Mouse (Mus musculus) inflammation-experienced regulatory T-cells, adult 16 weeks (primary cell): ENCODE measurements around the gene Hbb-bt. TPM values are rescaled to one million over a fixed set of nuclear protein-coding genes. Genes with fewer than 3 reads are reported as not detected.

Experiments used
- polyA plus RNA-seq: library from polyadenylated mRNA; unstranded; fragments of 100-300 nt; shearing (Covaris generic); gene quantifications from one replicate; pipeline ENCODE4 v1.2.1, GENCODE M21; 2017

Gene Hbb-bt
- 122 TPM for polyA plus RNA-seq

DNA sequence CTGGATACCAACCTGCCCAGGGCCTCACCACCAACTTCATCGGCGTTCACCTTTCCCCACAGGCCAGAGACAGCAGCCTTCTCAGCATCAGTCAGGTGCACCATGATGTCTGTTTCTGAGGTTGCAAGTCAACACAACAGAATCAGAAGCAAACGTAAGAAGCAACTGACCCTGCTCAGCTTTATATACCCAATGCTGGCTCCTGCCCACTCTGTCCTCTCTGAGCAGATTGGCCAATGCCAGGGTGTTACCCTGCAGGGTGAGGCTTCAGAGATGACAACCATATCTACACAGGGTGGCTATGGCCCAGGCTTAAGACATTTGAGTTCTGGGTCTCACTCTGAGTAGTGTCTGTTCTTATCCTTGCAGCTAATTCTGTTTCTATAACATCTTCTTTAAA, at the start of gene Hbb-bt:
Gene Hbb-bt (minus strand): TSS at position 231 of the 400 bp plus-strand sequence.

GRCm38 (mm10) chr7:103853090-103853489, 39.3 kb upstream of the Hbb-bt start, which contains the start of gene Hbb-y:
Gene Hbb-y (minus strand): TSS chr7:103853216.

GRCm38 (mm10) chr7:103843034-103843433, 29.2 kb upstream of the Hbb-bt start, which contains the start of gene Hbb-bh1:
Gene Hbb-bh1 (minus strand): TSS chr7:103843164.

DNA sequence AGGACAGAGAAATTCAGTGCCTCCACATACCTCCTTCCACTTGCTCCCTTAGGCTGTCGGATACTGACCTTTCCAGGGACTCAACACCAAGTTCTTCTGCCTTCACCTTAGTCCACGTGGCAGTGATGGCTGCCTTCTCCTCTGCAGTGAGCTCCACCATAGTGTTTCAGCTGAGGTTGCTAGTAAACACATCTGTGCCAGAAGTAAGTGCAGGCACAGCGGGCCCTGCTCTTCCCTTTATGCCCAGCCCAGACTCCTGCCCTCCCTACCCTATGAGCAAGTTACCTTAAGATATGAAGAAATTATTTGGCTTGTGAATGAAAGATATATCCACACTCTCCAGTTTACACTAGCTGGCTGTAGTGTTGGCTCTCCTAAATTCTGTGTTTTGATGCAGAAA, 26.5 kb upstream of the Hbb-bt start, which contains the start of gene Hbb-bh2:
Gene Hbb-bh2 (minus strand): TSS at position 253 of the 400 bp plus-strand sequence.

GRCm38 (mm10) chr7:103827808-103828207, 14.0 kb upstream of the Hbb-bt start, which contains the start of gene Hbb-bs:
Gene Hbb-bs (minus strand): TSS chr7:103828096.

DNA sequence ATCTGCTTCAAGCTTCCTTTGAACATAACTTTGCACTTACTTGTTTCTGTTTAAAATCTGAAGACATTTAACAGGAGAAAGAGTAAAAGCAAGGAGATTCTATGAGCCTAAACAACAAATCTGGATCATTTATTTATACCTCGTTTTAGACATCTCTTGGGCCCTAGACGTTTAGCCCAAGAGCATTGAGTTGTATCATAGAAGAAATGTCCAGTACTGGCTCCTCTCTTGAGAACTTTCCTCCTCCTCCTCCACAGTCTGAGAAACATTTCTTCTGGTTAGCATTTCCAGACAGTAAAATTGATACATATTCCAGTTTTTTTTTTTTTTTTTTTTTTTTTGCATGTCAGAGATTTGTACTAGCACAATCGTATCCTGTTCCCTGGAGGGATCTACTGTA, 22.1 kb downstream of the Hbb-bt start, which contains the start of gene Olfr67:
Gene Olfr67 (minus strand): TSS at position 101 of the 400 bp plus-strand sequence.

GRCm38 (mm10) chr7:103779598-103779997, 34.2 kb downstream of the Hbb-bt start, which contains the start of gene Olfr68:
Gene Olfr68 (minus strand): TSS chr7:103779698.

DNA sequence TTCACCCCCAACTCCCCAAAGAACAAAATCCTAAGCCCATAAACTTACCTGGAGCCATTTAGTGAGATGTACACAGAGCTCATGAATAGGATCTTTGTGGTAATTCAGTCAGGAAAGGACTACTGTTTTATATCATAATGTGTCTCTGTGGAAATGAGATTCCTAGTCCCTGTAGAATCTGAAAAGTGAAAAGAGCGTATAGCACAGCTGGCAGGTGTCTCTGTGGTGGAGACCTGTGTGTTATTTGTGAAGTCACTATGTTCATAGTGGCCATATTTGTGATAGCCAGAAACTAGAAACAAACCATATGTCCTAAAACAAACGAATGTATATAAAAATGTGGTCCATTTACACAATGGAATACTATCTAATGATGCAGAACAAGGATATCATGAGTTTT, 42.3 kb downstream of the Hbb-bt start, which contains the start of gene Olfr69:
Gene Olfr69 (minus strand): TSS at position 101 of the 400 bp plus-strand sequence.

Other genes starting within 250 kb of the Hbb-bt start
- gene Olfr616, start 244.9 kb downstream of the Hbb-bt start, polyA plus RNA-seq, result not detected
- not detected for gene Olfr617, start 240.9 kb downstream of the Hbb-bt start, polyA plus RNA-seq
- gene Olfr618, start 223.9 kb downstream of the Hbb-bt start, polyA plus RNA-seq, result not detected
- gene Olfr619, start 213.4 kb downstream of the Hbb-bt start, polyA plus RNA-seq, result not detected
- gene Olfr620, start 201.5 kb downstream of the Hbb-bt start, polyA plus RNA-seq, result not detected
- gene Olfr622, start 171.3 kb downstream of the Hbb-bt start, polyA plus RNA-seq, result not detected
- gene Olfr623, start 150.3 kb downstream of the Hbb-bt start, polyA plus RNA-seq, result not detected
- not detected for gene Olfr624, start 142.8 kb downstream of the Hbb-bt start, polyA plus RNA-seq
- gene Olfr625-ps1, start 131.3 kb downstream of the Hbb-bt start, polyA plus RNA-seq, result not detected
- gene Olfr243, start 99.3 kb downstream of the Hbb-bt start, polyA plus RNA-seq, result not detected
- not detected for gene Olfr628, start 83.6 kb downstream of the Hbb-bt start, polyA plus RNA-seq
- not detected for gene Olfr629, start 69.1 kb downstream of the Hbb-bt start, polyA plus RNA-seq
- gene Olfr630, start 56.7 kb downstream of the Hbb-bt start, polyA plus RNA-seq, result not detected
- not detected for gene Olfr69, start 42.4 kb downstream of the Hbb-bt start, polyA plus RNA-seq
- not detected for gene Olfr68, start 34.3 kb downstream of the Hbb-bt start, polyA plus RNA-seq
- not detected for gene Olfr67, start 22.2 kb downstream of the Hbb-bt start, polyA plus RNA-seq
- gene Hbb-bs, start 14.1 kb upstream of the Hbb-bt start, polyA plus RNA-seq, result 599 TPM
- gene Hbb-bh2, start 26.5 kb upstream of the Hbb-bt start, polyA plus RNA-seq, result not detected
- gene Hbb-bh1, start 29.2 kb upstream of the Hbb-bt start, polyA plus RNA-seq, result not detected
- gene Hbb-y, start 39.2 kb upstream of the Hbb-bt start, polyA plus RNA-seq, result not detected
- gene Olfr66, start 72.3 kb upstream of the Hbb-bt start, polyA plus RNA-seq, result not detected
- not detected for gene Olfr64, start 80.5 kb upstream of the Hbb-bt start, polyA plus RNA-seq
- gene Olfr65, start 89.5 kb upstream of the Hbb-bt start, polyA plus RNA-seq, result not detected
- gene Olfr631, start 114.8 kb upstream of the Hbb-bt start, polyA plus RNA-seq, result not detected
- gene Olfr632, start 120.4 kb upstream of the Hbb-bt start, polyA plus RNA-seq, result not detected
- gene Olfr633, start 130.4 kb upstream of the Hbb-bt start, polyA plus RNA-seq, result not detected
- gene Olfr635, start 157.2 kb upstream of the Hbb-bt start, polyA plus RNA-seq, result 0.04 TPM
- gene Olfr638, start 184.8 kb upstream of the Hbb-bt start, polyA plus RNA-seq, result not detected
- gene Olfr639, start 203.3 kb upstream of the Hbb-bt start, polyA plus RNA-seq, result not detected
- not detected for gene Olfr640, start 211.6 kb upstream of the Hbb-bt start, polyA plus RNA-seq
- not detected for gene Olfr641, start 221.4 kb upstream of the Hbb-bt start, polyA plus RNA-seq
- gene Olfr642, start 238.7 kb upstream of the Hbb-bt start, polyA plus RNA-seq, result not detected
- gene 4930516K23Rik, start 247.4 kb upstream of the Hbb-bt start, polyA plus RNA-seq, result 0.12 TPM